Mouse (Mus musculus): ENCODE measurements around the gene M1ap. TPM values are rescaled to one million over a fixed set of nuclear protein-coding genes. Genes with fewer than 3 reads are reported as not detected.

M1ap gene
- total and polyA plus RNA-seq, 3 experiments, result 6.2 to 6.3 TPM; not detected in 1

DNA sequence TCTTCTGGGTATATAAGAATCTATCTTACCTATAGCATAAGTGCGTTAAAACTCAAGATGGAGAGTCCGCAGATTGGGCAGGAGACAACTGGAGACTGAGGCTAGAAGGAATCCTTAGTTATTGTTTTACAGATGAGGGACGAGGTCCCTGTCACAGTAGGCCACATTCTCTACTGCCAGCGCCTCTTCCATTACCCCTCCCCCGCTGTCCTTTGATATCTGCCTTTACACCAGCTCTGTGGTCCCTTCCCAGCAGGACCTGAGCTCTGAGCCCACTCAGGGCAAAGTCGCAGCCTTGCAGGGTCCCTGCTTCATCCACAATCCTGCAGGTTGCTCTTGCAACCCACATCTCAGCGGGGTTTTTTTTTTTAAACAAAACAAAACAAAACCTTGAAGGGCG, 121.5 kb downstream of the M1ap start:
- TF ChIP-seq HCFC1 (IDR thresholded peaks at IDR 0.05; ENCODE audit: low read depth, low read length) (no peak), JUND (IDR thresholded peaks at IDR 0.05; ENCODE audit: low read depth, low read length) (no peak), KAT2A (conservative IDR thresholded peaks at IDR 0.05; ENCODE audit: low read depth, low read length) (no peak), POLR2AphosphoS5 (IDR thresholded peaks at IDR 0.05; ENCODE audit: borderline replicate concordance, low read depth, low read length) (no peak)
- Histone ChIP-seq H3K9me3 (replicated peaks; ENCODE audit: insufficient read depth, low read length) (no peaks in the 10 kb centered on the region), H3K4me1 (ENCODE audit: control insufficient read depth in 1 of 2, insufficient read depth in 2 of 2, low read length in 2 of 2) (no peaks in the 10 kb centered on the region), H3K27me3 (ENCODE audit: control insufficient read depth in 1 of 2, insufficient read depth in 2 of 2, low read length in 2 of 2) (no peaks in the 10 kb centered on the region), H3K36me3 (ENCODE audit: control insufficient read depth in 1 of 2, insufficient read depth in 2 of 2, low read length in 2 of 2) (no peaks in the 10 kb centered on the region), H3K4me3 (ENCODE audit: control insufficient read depth in 1 of 2, insufficient read depth in 1 of 2, low read depth in 2 of 2, low read length in 2 of 2) (no peak overlapping the region), H3K27ac (ENCODE audit: control insufficient read depth, low read depth, low read length) (no peak overlapping the region), H3K79me2 (ENCODE audit: control insufficient read depth, insufficient read depth, low read length, poor library complexity) (no peaks in the 10 kb centered on the region), H3K9ac (ENCODE audit: control insufficient read depth, low read depth, low read length, poor library complexity, severe bottlenecking) (no peak overlapping the region)
- DNase-seq (ENCODE audit: low read depth, low spot score), result no peak

DNA sequence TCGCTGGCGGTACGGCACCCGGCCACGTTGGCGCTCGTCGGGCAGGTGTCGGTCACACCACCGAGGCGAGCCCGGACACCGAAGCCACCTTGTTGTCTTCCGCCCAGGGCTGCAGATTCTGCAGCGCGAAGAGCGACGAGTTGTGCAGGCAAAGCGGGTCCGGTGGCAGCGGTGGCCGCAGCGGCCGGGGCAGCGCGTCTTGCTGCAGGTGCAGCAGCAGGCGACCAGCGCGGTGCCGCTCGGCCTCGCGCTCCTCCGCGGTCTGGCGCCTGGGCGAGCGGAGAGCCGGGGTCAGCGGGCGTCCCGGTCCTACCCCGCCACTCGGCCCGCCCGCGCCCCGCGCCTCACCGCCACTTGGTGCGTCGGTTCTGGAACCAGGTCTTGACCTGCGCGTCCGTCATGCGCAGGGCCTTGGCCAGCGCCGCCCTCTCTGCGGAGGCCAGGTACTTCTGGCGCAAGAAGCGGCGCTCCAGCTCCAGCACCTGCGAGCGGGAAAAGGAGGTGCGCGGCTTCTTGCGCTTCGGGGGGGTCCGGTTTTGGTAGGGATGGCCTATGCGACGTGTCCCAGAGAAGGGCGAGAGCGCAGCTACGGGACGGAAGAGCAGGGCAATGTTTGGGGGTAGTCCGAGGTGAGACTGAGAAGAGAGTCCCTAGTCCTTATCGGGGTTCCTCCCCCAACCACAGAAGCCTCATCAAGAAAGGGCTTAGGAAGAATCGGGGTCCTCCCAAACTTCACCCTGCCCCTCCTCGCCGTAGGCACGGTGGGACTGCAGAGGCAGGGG, 122.2 kb downstream of the M1ap start:
- H3K36me3 ChIP-seq (ENCODE audit: control insufficient read depth in 1 of 2, insufficient read depth in 2 of 2, low read length in 2 of 2), result no peaks in the 10 kb centered on the region
- H3K4me1 ChIP-seq (ENCODE audit: control insufficient read depth in 1 of 2, insufficient read depth in 2 of 2, low read length in 2 of 2), result no peaks in the 10 kb centered on the region
- no peak for TF ChIP-seq MAFK (IDR thresholded peaks at IDR 0.05; ENCODE audit: borderline replicate concordance, low read depth, low read length)
- TF ChIP-seq E2F4 (IDR thresholded peaks at IDR 0.05; ENCODE audit: borderline replicate concordance, low read depth, low read length), result no peak
- no peak for TF ChIP-seq KAT2A (conservative IDR thresholded peaks at IDR 0.05; ENCODE audit: low read depth, low read length)
- TF ChIP-seq ZMIZ1 (IDR thresholded peaks at IDR 0.05; ENCODE audit: low read depth, low read length), result no peak
- no peak for TF ChIP-seq USF1 (IDR thresholded peaks at IDR 0.05; ENCODE audit: low read depth, low read length)
- TF ChIP-seq TAL1 (IDR thresholded peaks at IDR 0.05; ENCODE audit: low read length), result no peak
- TF ChIP-seq NELFE (IDR thresholded peaks at IDR 0.05; ENCODE audit: low read depth, low read length), result no peak
- TF ChIP-seq MAZ (IDR thresholded peaks at IDR 0.05; ENCODE audit: low read depth, low read length), result no peak
- TF ChIP-seq ZNF384 (IDR thresholded peaks at IDR 0.05; ENCODE audit: low read depth, low read length), result no peak
- no peak for TF ChIP-seq SMC3 (IDR thresholded peaks at IDR 0.05; ENCODE audit: low read depth, low read length)
- no peak for TF ChIP-seq CHD1 (IDR thresholded peaks at IDR 0.05; ENCODE audit: low read depth, low read length)
- no peak for TF ChIP-seq ZKSCAN1 (IDR thresholded peaks at IDR 0.05; ENCODE audit: low read depth, low read length)
- TF ChIP-seq ELF1 (IDR thresholded peaks at IDR 0.05; ENCODE audit: low read depth, low read length), result no peak
- TF ChIP-seq HCFC1 (IDR thresholded peaks at IDR 0.05; ENCODE audit: low read depth, low read length), result no peak
- no peak for TF ChIP-seq GABPA (IDR thresholded peaks at IDR 0.05; ENCODE audit: low read depth, low read length)
- TF ChIP-seq POLR2A (IDR thresholded peaks at IDR 0.05; ENCODE audit: control insufficient read depth in 1 of 2, insufficient read depth in 1 of 2, low read depth in 1 of 2, low read length in 2 of 2, poor library complexity in 1 of 2), result no peak
- no peak for TF ChIP-seq POLR2AphosphoS5 (IDR thresholded peaks at IDR 0.05; ENCODE audit: borderline replicate concordance, low read depth, low read length)
- TF ChIP-seq ETS1 (IDR thresholded peaks at IDR 0.05; ENCODE audit: low read depth, low read length), result no peak
- TF ChIP-seq BHLHE40 (IDR thresholded peaks at IDR 0.05; ENCODE audit: borderline replicate concordance, low read depth, low read length), result no peak
- no peak overlapping the region for H3K9ac ChIP-seq (ENCODE audit: control insufficient read depth, low read depth, low read length, poor library complexity, severe bottlenecking)
- no peak for DNase-seq (ENCODE audit: low read depth, low spot score)
- no peaks in the 10 kb centered on the region for H3K79me2 ChIP-seq (ENCODE audit: control insufficient read depth, insufficient read depth, low read length, poor library complexity)
- no peaks in the 10 kb centered on the region for H3K27me3 ChIP-seq (ENCODE audit: control insufficient read depth in 1 of 2, insufficient read depth in 2 of 2, low read length in 2 of 2)
- H3K4me3 ChIP-seq (ENCODE audit: control insufficient read depth in 1 of 2, insufficient read depth in 1 of 2, low read depth in 2 of 2, low read length in 2 of 2), result no peak overlapping the region
- no peak overlapping the region for H3K27ac ChIP-seq (ENCODE audit: control insufficient read depth, low read depth, low read length)
- no peaks in the 10 kb centered on the region for H3K9me3 ChIP-seq (replicated peaks; ENCODE audit: insufficient read depth, low read length)

Data from MEL (cell line).